Mouse (Mus musculus) testis, adult 2 months (tissue): Measurements from ENCODE around the gene Ifih1.

Experiments
- CTCF ChIP-seq: fragments of 200-500 bp; IDR thresholded peaks from 2 replicates; pipeline ENCODE4 v1.5.1; 2012; ENCODE audit warnings: low read depth, mild to moderate bottlenecking, inconsistent platforms, low read length, moderate library complexity; ENCODE audit not compliant: control insufficient read depth, insufficient read depth, insufficient replicate concordance
- POLR2A ChIP-seq: fragments of 200-500 bp; IDR thresholded peaks from 2 replicates; pipeline ENCODE4 v1.6.1; 2012; ENCODE audit warnings: low read depth, mild to moderate bottlenecking, inconsistent platforms, low read length, moderate library complexity; ENCODE audit not compliant: control insufficient read depth

- TF ChIP-seq CTCF (no peak), POLR2A (no peak)
Observed at GRCm38 (mm10) chr2:62619679-62620078, 26.4 kb downstream of the Ifih1 start.
